In the genomic region with DNA sequence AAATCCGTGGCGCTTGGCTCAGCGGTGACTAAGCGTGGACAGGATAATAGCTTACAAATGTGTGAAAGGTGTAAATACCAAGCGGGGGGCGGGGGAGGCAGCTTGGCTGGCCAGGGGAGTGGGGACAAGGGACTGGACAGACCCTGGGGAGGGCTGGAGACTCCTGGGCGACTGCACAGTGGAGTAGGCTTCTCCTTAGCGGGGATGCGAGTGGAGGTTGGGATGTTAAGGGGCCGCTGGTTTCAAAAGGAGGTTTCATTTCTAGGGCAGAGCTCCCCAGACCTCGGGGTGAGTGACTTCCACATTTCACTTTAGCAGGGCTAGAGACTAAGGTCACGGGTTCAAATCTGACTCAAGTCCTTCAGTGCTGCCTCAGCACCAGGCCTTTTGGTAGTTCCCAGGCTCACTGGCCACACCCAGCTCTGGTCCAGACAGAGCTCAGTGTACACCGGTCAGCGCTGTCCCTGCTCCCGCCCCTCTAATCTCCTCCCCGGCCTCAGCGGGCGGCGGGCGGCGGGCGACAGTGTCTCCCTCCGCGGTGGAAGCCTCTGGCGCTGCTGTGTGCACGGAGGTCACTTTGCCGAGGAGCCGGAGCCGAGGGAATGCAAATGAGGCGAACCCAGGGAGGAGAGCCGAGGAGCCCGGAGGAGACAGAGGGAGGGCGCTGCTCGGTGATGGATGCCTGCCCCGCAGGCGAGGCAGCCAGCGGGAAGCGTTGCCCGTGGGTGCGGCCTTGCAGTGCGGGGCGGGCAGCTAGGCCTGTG, we compare ENCODE assay signal across 8 mouse cellular contexts. TPM values are rescaled to one million over a fixed set of nuclear protein-coding genes. Genes with fewer than 3 reads are reported as not detected.
DNase-seq lines count a peak whose midpoint lies in the region; ATAC-seq lines count a peak whose summit lies in the region.

No protein-coding gene starts in this region.

- H3K27me3 ChIP-seq in embryonic facial prominence, embryonic 15.5 days = peaks cover 48% of the 10 kb centered on the region
- peaks cover 48% of the 10 kb centered on the region for H3K27me3 ChIP-seq in hindbrain, embryonic 12.5 days
- H3K27me3 ChIP-seq in neural tube, embryonic 12.5 days (replicated peaks) = peaks cover 8% of the 10 kb centered on the region

- H3K27ac ChIP-seq in embryonic facial prominence, embryonic 15.5 days (replicated peaks) = 0 out of 2 replicates have a peak overlapping the region, but pooled peaks have one; percentile 39
- H3K27ac ChIP-seq in hindbrain, embryonic 12.5 days = peak overlapping the region; percentile 74
- H3K27ac ChIP-seq in neural tube, embryonic 12.5 days = peak overlapping the region; percentile 79

- peaks cover 34% of the 10 kb centered on the region for H3K4me1 ChIP-seq in embryonic facial prominence, embryonic 15.5 days
- peaks cover 60% of the 10 kb centered on the region for H3K4me1 ChIP-seq in hindbrain, embryonic 12.5 days
- peaks cover 64% of the 10 kb centered on the region for H3K4me1 ChIP-seq in neural tube, embryonic 12.5 days

- intact Hi-C loops in heart, postnatal 25 days (cut with DNase I) = no loop called here

- 4% methylated on average over 42 of the region's 42 CpGs for WGBS in embryonic facial prominence, embryonic 15.5 days
- WGBS in hindbrain, embryonic 12.5 days = 1% methylated on average over 39 of the region's 42 CpGs
- WGBS in neural tube, embryonic 12.5 days = 1% methylated on average over 42 of the region's 42 CpGs

- no peak; the same call in 1 of the 2 replicates for ATAC-seq in embryonic facial prominence, embryonic 15.5 days (ENCODE audit: insufficient number of reproducible peaks, low FRiP score, low TSS enrichment, low read depth)
- peak; percentile 66 for ATAC-seq in hindbrain, embryonic 12.5 days (ENCODE audit: low FRiP score)
- ATAC-seq in neural tube, embryonic 12.5 days (ENCODE audit: low FRiP score, low read depth) = peak; percentile 39
- no peak for ATAC-seq in CD4-positive, CD25-positive, alpha-beta regulatory T cell, adult 4 months

- peak overlapping the region; percentile 35 for H3K4me3 ChIP-seq in embryonic facial prominence, embryonic 15.5 days (replicated peaks)
- peak overlapping the region; percentile 28 for H3K4me3 ChIP-seq in hindbrain, embryonic 12.5 days
- peak overlapping the region; percentile 19 for H3K4me3 ChIP-seq in neural tube, embryonic 12.5 days

- H3K36me3 ChIP-seq in embryonic facial prominence, embryonic 15.5 days = no peaks in the 10 kb centered on the region
- H3K36me3 ChIP-seq in hindbrain, embryonic 12.5 days = no peaks in the 10 kb centered on the region
- H3K36me3 ChIP-seq in neural tube, embryonic 12.5 days = no peaks in the 10 kb centered on the region

- H3K9me3 ChIP-seq in embryonic facial prominence, embryonic 15.5 days (replicated peaks) = no peaks in the 10 kb centered on the region
- no peaks in the 10 kb centered on the region for H3K9me3 ChIP-seq in hindbrain, embryonic 12.5 days (replicated peaks)
- H3K9me3 ChIP-seq in neural tube, embryonic 12.5 days = no peaks in the 10 kb centered on the region

- peak overlapping the region; percentile 55 for H3K4me2 ChIP-seq in embryonic facial prominence, embryonic 15.5 days (replicated peaks)
- H3K4me2 ChIP-seq in hindbrain, embryonic 12.5 days (replicated peaks) = peak overlapping the region; percentile 58
- peak overlapping the region; percentile 63 for H3K4me2 ChIP-seq in neural tube, embryonic 12.5 days (replicated peaks)

- DNase-seq in heart, adult 11 months = peak; percentile 95
- DNase-seq in heart, postnatal 25 days (ENCODE audit: low spot score) = no peak
- DNase-seq in Muller cell, postnatal 12 days (ENCODE audit: inconsistent ontology term) = peak; percentile 62
- DNase-seq in liver = peak; percentile 46

- no peak overlapping the region for H3K9ac ChIP-seq in embryonic facial prominence, embryonic 15.5 days
- H3K9ac ChIP-seq in hindbrain, embryonic 12.5 days = peak overlapping the region; percentile 45
- H3K9ac ChIP-seq in neural tube, embryonic 12.5 days = peak overlapping the region; percentile 49

RNA-seq across cellular contexts. Expression of gene Asic4, which starts 8.0 kb away (rescaled TPM):
- total RNA-seq in heart, postnatal 25 days (2021) = not detected
- 0.65 and 0.84 TPM in 2 replicates for polyA plus RNA-seq in embryonic facial prominence, embryonic 15.5 days (2015; fragmentation: Nextera tagmentation; extraction: Ambion mirVana)
- polyA plus RNA-seq in hindbrain, embryonic 12.5 days (2016; fragmentation: Nextera tagmentation; extraction: Ambion mirVana) = 18.3 and 19.0 TPM in 2 replicates
- polyA plus RNA-seq in neural tube, embryonic 12.5 days (2016; fragmentation: Nextera tagmentation; extraction: Ambion mirVana) = 22.1 and 24.3 TPM in 2 replicates
- not detected for polyA plus RNA-seq in CD4-positive, CD25-positive, alpha-beta regulatory T cell, adult 4 months (2017; shearing (Covaris generic))

RNA-seq across cellular contexts. Expression of gene Chpf, which starts 20.9 kb away (rescaled TPM):
- 10 to 100 TPM; 26.4 to 28.2 TPM for total RNA-seq in heart, postnatal 25 days (2021)
- 51.3 and 54.5 TPM in 2 replicates for polyA plus RNA-seq in embryonic facial prominence, embryonic 15.5 days (2015; fragmentation: Nextera tagmentation; extraction: Ambion mirVana)
- 39.2 and 41.5 TPM in 2 replicates for polyA plus RNA-seq in hindbrain, embryonic 12.5 days (2016; fragmentation: Nextera tagmentation; extraction: Ambion mirVana)
- polyA plus RNA-seq in neural tube, embryonic 12.5 days (2016; fragmentation: Nextera tagmentation; extraction: Ambion mirVana) = 43.6 and 43.7 TPM in 2 replicates
- 1 to 10 TPM; 5.2 to 5.6 TPM for polyA plus RNA-seq in CD4-positive, CD25-positive, alpha-beta regulatory T cell, adult 4 months (2017; shearing (Covaris generic))

RNA-seq across cellular contexts. Expression of gene Tmem198, which starts 21.1 kb away (rescaled TPM):
- total RNA-seq in heart, postnatal 25 days (2021) = under 1 TPM; 0.42 to 0.61 TPM
- 1.3 and 1.4 TPM in 2 replicates for polyA plus RNA-seq in embryonic facial prominence, embryonic 15.5 days (2015; fragmentation: Nextera tagmentation; extraction: Ambion mirVana)
- 25.3 and 25.7 TPM in 2 replicates for polyA plus RNA-seq in hindbrain, embryonic 12.5 days (2016; fragmentation: Nextera tagmentation; extraction: Ambion mirVana)
- polyA plus RNA-seq in neural tube, embryonic 12.5 days (2016; fragmentation: Nextera tagmentation; extraction: Ambion mirVana) = 28.9 and 30.4 TPM in 2 replicates
- polyA plus RNA-seq in CD4-positive, CD25-positive, alpha-beta regulatory T cell, adult 4 months (2017; shearing (Covaris generic)) = not detected

RNA-seq across cellular contexts. Expression of gene Gmppa, which starts 22.5 kb away (rescaled TPM):
- 10 to 100 TPM; 36.6 to 37.3 TPM for total RNA-seq in heart, postnatal 25 days (2021)
- 103 and 104 TPM in 2 replicates for polyA plus RNA-seq in embryonic facial prominence, embryonic 15.5 days (2015; fragmentation: Nextera tagmentation; extraction: Ambion mirVana)
- 73.1 and 74.1 TPM in 2 replicates for polyA plus RNA-seq in hindbrain, embryonic 12.5 days (2016; fragmentation: Nextera tagmentation; extraction: Ambion mirVana)
- 69.9 and 83.5 TPM in 2 replicates for polyA plus RNA-seq in neural tube, embryonic 12.5 days (2016; fragmentation: Nextera tagmentation; extraction: Ambion mirVana)
- polyA plus RNA-seq in CD4-positive, CD25-positive, alpha-beta regulatory T cell, adult 4 months (2017; shearing (Covaris generic)) = 10 to 100 TPM; 57.0 to 91.3 TPM

RNA-seq across cellular contexts. Expression of gene Obsl1, which starts 48.0 kb away (rescaled TPM):
- total RNA-seq in heart, postnatal 25 days (2021) = 100 to 1,000 TPM; 147 to 150 TPM
- polyA plus RNA-seq in embryonic facial prominence, embryonic 15.5 days (2015; fragmentation: Nextera tagmentation; extraction: Ambion mirVana) = 104 and 108 TPM in 2 replicates
- polyA plus RNA-seq in hindbrain, embryonic 12.5 days (2016; fragmentation: Nextera tagmentation; extraction: Ambion mirVana) = 63.4 and 66.4 TPM in 2 replicates
- 49.0 and 50.6 TPM in 2 replicates for polyA plus RNA-seq in neural tube, embryonic 12.5 days (2016; fragmentation: Nextera tagmentation; extraction: Ambion mirVana)
- polyA plus RNA-seq in CD4-positive, CD25-positive, alpha-beta regulatory T cell, adult 4 months (2017; shearing (Covaris generic)) = not detected

Comparison
In these comparisons a context has a peak if more than half of its experiments do, and no peak if none do; other contexts are left out.
1. ATAC-seq: peak in hindbrain, embryonic 12.5 days (single experiment) and neural tube, embryonic 12.5 days (single experiment); none in embryonic facial prominence, embryonic 15.5 days (single experiment) and CD4-positive, CD25-positive, alpha-beta regulatory T cell, adult 4 months (single experiment).
2. RNA of gene Asic4, which starts 8.0 kb away (polyA plus RNA-seq): 22.1 to 24.3 TPM in neural tube, embryonic 12.5 days and 18.3 to 19.0 TPM in hindbrain, embryonic 12.5 days; 0.65 to 0.84 TPM in embryonic facial prominence, embryonic 15.5 days and not detected in CD4-positive, CD25-positive, alpha-beta regulatory T cell, adult 4 months; every median in the first group is over 10 times any median in the second.
3. RNA of gene Tmem198, which starts 21.1 kb away (polyA plus RNA-seq): 28.9 to 30.4 TPM in neural tube, embryonic 12.5 days and 25.3 to 25.7 TPM in hindbrain, embryonic 12.5 days; 1.3 to 1.4 TPM in embryonic facial prominence, embryonic 15.5 days and not detected in CD4-positive, CD25-positive, alpha-beta regulatory T cell, adult 4 months; every median in the first group is over 10 times any median in the second.
4. Peak in every context shown above with its lines, with median percentiles within 50 percentile points of each other: H3K27ac ChIP-seq, H3K4me2 ChIP-seq and H3K4me3 ChIP-seq.